Mouse (Mus musculus) hematopoietic stem cell, adult 5-6 weeks (primary cell): ENCODE results near the gene Nwd1. TPM values are rescaled to one million over a fixed set of nuclear protein-coding genes. Genes with fewer than 3 reads are reported as not detected.
"Not testable (repeated sequence)": the region's sequence is repeated elsewhere in the genome, so short reads cannot be mapped to it uniquely, and the experiment has no call there.

Experiments
- ATAC-seq, 2 experiments: fragments of 125-278 bp in 1 of 2; replicated peaks in 1 of 2; 2 replicates each; pipeline ENCODE4 v1.8.0; 2016 to 2017; ENCODE audit warnings: inconsistent platforms in 2 of 2, mild to moderate bottlenecking in 2 of 2, moderate number of reproducible peaks in 2 of 2, low read depth in 1 of 2, moderate TSS enrichment in 1 of 2; ENCODE audit not compliant: low FRiP score in 2 of 2, poor library complexity in 2 of 2, severe bottlenecking in 2 of 2, insufficient read depth in 1 of 2, low TSS enrichment in 1 of 2
- total RNA-seq: library from RNA; stranded (forward); fragments of 172-1452, 232-1000 nt; gene quantifications from 2 replicates; pipeline ENCODE4 v1.2.3, GENCODE M21; 2017

The Nwd1 gene
- total RNA-seq, 1 experiment from 2014 or later: 24.4 TPM

DNA sequence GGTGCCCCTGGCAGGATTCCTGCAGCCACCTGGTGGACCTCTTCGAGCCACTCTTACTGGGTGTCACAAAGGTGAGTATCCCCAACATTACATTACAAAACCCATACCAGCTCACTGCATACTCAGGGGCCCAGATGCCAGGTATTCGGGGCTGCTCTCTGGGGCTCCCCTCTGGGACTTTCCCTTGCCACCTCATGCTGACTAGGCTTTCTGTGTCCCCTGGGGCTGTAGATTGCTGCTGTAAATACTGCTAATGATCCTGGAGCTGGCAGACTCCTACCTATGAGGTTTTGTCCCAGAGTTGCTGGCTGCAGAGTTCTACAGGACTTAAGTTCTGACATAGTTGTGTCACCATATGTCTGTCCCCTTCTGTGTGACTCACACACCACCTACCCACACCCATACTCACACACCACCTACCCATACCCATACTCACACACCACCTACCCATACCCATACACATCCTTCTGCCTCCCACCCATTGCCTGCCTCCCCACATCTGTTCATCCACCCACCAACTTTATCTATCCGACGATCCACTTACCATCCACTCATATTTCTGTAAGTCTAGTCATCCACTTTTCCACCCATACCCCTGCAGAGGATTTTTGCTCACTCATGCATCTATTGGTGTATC lies 35.7 kb downstream of the Nwd1 start:
- ATAC-seq: no peak

DNA sequence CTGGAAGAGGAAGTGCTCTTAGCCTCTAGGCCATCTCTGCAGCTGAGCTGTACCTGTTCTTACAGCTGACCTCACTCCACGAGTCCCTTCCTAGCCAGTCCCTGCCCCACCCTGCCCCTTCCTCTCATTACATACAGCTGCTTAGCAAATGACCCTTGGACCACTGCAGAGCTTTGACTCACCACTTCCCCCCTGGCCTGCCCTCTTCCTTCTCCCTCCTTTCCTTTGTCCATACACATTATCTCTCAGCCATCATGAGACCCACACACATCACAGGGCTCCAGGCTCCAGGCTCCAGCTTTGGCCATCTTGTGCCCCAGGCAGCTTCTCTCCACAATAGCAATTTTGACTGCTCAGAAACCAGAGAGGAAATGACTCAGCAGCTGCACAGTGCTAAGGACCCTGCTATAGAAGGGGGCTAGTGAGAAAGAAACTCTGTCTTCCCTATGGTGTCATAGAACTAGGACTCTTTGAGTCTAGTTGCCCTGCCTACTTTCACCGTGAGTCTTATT lies 36.6 kb downstream of the Nwd1 start:
- peak; percentile 80 to 82 for ATAC-seq

DNA sequence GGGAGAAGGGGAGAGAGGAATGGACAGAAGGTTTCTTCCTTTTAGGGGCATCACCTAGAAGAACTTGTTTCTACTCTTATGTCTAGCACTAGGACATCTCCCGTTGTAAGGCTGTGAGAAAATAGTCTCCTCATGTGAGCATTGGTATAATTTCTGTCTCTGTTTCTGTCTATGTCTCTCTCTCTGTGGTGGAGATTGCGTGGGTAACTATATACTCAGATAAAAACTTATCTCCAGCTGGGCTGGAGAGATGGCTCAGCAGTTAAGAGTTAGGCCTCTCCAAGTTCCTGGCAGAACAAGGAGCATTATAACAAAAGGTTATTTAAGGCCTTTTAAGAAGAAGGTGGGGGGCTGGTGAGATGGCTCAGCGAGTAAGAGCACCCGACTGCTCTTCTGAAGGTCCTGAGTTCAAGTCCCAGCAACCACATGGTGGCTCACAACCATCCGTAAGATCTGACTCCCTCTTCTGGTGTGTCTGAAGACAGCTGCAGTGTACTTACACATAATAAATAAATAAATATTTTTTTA lies 37.1 kb downstream of the Nwd1 start:
- ATAC-seq: not testable (repeated sequence)

DNA sequence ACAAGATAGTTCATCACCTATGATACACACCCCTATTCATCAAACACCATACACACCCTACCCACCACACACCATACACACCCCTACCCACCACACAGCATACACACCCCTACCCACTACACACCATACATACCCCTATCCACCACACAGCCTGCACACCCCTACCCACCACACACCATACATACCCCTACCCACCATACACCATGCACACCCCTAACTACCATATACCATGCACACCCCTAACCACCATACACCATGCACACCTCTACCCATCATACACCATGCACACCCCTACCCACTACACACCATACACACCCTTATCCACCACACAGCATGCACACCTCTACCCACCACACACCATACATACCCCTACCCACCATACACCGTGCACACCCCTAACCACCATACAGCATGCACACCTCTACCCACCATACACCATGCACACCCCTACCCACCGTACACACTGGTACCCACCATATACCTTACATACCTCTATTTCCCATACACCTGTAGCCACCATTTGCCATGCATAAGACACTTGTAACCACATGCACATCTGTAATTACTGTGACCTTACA lies 51.9 kb downstream of the Nwd1 start:
- no peak for ATAC-seq

DNA sequence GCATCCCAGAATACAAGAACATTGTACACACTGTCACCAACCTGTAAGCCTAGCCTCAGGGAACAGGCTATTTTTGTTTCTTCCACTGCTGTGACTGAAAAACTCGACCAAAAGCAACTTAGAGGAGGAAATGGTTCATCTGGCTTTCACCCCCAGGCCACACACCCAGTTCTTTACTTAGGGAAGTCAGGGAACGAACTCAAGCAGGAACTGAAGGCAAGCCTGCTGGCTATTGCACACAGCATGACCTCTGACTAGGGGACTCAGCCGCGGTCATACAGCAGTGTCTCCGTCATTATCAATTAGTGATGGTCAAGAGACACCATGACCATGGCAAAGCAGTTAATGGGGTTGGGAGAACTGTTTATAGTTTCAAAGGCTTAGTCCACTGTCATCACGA lies 66.1 kb downstream of the Nwd1 start:
- no peak for ATAC-seq

DNA sequence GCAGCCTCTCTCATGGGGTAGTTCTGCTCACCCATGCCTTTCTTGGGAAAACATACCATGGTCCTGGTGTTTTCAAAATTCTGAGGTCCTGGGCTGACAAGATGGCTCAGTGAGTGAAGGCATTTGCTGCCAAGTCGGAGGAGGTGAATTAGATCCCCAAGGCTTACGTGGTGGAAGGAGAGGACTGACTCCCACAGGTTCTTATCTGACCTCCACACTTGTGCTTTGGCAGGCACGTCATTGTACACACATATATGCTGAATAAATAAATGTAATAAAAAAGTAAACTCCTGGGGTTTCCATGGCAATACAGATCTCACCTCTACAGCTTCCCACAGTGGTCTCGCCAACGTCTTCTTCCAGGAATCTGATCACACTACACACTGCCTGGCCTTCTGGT lies 70.1 kb downstream of the Nwd1 start:
- ATAC-seq: no peak

DNA sequence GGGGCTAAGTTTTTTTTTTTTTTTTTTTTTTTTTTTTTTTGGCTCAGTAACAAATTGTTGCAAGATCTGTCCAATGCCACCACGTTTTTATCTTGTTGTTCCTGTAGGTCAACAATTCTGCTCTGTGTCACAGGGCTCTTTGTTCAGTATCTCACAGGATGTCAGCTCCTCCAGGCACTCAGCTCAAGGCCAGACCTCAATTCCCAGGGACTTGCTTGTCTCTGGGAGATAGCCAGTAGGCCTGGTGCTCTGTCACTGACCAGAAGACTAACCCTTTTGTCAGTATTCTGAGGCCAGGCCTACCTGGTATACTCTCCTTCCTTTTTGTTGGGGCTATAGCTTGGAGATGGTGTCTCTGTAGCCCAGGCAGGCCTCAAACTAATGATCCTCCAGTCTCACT lies 74.0 kb downstream of the Nwd1 start:
- no peak for ATAC-seq

DNA sequence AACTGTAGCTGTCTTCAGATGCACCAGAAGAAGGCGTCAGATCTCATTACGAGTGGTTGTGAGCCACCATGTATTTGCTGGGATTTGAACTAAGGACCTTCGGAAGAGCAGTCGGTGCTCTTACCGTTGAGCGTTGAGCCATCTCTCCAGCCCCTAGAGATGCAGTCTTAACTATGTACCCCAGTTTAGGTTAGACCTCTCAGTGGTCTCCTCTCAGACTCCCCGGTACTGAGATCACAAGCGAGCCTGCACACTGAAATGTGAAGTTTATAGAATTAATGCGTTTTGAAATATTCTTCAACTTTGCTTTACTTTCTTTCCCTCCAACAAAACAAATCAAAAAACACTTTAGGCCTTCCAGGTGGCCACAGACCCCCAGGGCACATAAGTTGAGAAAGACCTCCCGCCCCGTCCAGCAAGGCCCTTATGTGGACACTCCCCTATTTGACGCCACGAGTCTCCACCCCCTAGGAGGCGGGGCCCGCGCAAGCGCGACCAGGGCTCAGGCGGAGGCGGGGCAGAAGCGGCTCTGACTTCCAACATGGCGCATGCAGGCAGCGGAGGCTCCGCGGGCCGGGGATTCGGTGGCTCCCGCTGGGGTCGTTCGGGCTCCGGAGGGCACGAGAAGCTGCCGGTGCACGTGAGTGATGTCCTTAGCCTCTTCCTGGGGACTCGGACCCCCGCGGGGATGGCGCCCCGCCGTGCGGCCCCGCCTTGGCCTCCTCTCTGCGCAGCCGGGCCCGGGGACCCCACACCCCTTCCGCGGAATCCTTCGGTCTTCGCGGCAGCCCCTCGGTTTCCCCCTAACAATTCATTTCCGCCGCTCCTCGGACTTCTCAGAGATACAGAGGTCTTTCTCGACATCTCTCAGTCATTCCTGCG lies 76.5 kb downstream of the Nwd1 start, which contains the start of gene Sin3b:
Gene Sin3b (plus strand): TSS at position 517 of the 882 bp plus-strand sequence.
- peak; percentile 98 for ATAC-seq

DNA sequence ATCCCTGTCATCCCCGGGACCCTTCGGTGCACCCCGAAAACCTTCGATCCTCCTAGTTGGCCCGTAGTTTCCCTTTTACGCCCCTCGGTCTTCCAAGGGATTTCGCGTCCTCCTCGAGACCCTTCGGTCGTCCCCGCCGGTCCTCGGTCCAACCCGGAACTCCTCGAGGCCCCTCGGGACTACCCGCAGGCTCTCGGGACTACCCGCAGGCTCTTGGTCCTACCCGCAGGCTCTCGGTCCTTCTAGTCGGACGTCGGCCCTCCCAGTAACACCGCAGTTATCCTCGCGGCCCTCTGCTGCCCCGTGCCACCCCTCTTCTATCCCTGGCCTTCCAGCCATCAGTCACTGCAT lies 77.1 kb downstream of the Nwd1 start:
- ATAC-seq: peak in 1 of 2 experiments; percentile 22; a peak in 1 of 4 replicates

DNA sequence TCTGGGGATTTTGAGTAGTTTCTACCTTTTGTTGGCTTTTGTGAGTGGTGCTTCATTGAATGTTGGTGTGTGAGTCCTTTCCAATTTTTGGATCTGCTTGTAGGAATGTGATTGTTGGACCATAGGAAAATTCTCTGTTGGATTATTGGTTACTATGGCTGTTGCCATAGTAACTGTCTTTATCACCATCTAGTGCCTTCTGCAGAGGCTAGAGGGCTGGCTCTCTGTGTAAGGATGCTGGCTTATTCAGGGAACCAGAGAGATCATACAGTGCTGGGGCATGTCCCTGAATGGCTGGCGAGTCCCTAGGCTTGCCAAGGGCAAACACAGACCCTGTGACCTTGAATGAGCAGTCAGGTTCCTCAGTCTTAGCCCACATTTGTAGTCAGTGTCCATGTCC lies 82.1 kb downstream of the Nwd1 start:
- no peak for ATAC-seq

DNA sequence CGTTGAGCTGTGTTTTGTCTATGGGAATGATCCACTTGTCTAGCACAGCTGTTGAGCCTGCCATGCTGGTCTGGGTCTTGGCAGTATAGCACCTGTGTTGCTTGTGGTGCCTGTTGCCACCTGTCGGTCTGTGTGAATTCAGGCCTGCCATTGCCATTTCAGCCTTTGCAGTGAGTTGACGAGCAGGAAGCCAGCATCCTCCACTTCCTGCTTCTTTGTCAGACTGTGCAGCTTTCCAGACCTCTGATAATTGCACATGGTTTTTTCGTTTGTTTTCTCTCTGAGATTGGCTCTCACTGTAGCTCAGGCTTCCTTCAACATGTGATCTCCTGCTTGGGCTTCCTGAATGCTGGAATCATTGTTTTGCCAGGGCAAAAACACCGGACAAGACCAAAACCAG lies 88.5 kb downstream of the Nwd1 start:
- no peak for ATAC-seq

DNA sequence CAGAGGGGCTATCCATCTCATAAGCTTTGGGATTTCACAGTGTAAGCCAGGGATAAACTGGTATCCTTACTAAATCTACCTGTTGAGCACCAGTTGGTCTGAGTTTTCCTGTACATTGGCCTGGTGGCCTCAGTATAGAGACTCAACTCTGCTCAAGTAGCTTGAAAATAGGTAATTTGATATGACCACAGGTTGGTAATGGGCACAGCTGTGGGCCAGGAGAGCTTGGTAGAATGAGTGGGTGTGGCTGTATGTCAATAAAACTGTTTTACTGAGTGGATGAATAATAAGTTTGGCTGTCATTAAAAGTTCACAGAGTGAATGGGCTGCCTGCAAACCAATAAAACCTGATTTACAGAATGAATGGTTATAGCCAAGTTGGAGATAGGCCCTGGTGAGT lies 90.4 kb downstream of the Nwd1 start:
- no peak for ATAC-seq

DNA sequence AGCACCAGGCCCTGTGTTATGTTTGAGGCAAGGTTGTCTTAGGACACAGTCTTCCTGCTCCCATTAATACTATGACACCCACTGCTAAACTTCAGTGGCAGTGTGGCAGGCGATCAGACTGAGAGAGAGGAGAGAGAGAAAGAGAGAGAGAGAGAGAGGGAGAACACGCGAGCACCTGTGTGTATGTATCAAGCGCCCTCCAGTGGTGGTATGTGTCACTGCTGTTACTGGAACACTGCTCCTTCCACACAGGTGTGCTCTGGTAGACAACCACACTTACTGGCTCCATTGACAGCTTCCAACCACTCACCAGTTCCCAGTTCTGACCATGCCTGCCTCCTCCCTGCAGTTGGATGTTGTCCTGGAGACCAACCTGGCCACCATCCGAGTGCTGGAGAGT lies 99.5 kb downstream of the Nwd1 start:
- ATAC-seq: peak in 1 of 2 experiments; percentile 43; a peak in 2 of 4 replicates

DNA sequence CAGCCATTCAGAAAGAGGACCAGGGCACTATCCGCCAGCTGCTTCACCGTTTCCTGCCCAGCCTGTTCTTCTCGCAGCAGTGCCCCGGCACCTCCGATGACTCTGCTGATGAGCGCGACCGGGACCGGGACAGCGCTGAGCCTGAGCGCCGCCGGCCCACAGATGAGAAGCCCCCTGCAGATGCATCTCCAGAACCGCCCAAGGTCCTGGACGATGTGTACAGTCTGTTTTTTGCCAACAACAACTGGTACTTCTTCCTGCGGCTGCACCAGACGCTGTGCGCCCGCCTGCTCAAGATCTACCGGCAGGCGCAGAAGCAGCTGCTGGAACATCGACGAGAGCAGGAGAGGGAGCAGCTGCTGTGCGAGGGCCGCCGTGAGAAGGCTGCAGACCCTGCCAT lies 103.3 kb downstream of the Nwd1 start:
- no peak for ATAC-seq

DNA sequence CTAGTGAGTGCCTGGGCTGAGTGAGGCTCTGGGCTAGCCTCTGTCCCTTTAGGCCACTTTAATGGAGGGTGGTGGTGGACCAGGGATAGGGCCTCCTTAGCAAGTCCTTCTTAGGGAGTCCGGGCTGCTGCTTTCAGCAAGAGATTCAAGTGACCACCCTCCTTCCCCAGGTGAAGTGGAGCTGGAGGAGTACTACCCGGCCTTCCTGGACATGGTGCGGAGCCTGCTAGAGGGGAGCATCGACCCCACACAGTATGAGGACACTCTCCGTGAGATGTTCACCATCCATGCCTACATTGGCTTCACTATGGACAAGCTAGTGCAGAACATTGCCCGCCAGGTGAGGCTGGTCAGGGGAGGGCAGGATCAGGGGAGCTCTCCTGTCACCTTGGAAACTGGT lies 103.8 kb downstream of the Nwd1 start:
- no peak for ATAC-seq

DNA sequence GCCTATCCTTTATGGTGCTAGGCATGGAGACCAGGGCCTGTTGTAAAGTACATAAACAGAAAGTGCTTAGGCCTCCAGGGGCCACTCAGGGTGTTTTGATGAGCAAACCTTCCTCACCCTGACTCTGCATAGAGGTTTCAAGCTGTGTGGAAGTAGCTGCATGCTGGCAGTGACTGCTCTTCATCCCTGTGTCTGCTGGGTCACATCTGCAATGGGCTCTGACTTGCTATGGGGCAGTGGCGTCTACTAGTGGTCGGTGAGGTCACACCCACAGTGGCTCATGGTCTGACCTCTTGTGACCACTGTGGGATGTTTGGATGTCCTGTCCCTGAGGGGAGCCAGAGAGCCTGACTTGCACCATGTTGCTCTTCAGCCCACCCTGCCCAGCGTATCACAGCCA lies 104.6 kb downstream of the Nwd1 start:
- ATAC-seq: no peak

DNA sequence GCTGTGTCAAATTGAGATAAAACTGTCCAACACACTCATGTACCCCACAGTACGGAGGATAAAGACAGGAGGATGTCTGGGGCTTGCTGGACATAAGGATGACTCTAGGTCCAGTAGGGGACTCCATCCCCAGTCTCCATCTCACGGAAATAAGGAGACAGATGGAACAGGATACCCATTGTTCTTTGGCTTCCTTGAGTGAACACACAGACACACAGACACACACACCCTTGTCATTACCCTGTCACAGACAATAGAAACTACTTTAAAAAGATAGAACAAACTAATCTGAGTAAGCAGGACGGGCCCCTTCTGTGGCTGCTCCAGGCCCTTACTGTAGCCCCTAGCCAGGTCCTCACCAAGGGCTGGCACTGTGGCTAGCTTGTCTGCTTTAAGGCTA lies 105.8 kb downstream of the Nwd1 start:
- ATAC-seq: no peak

DNA sequence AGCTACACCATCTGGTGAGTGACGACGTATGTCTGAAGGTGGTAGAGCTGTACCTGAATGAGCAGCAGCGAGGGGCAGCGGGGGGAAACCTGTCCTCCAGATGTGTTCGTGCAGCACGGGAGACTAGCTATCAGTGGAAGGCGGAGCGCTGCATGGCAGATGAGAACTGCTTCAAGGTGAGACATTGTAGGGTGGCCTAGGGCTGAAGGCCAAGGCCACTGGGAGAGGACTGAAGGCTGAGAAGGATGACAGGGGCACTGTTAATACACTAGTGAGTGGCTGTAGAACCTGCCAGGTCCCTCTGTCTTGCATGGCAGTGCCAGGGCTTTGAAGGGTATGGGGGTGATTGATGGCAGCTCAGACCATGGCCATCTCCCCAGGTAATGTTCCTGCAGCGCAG lies 106.7 kb downstream of the Nwd1 start:
- ATAC-seq: no peak
